Mouse (Mus musculus): ENCODE results near the gene Sp2.

Sp2 gene

GRCm38 (mm10) chr11:96969746-96970145 lies 13.0 kb downstream of the Sp2 start:
- DNase-seq = no peak

DNA sequence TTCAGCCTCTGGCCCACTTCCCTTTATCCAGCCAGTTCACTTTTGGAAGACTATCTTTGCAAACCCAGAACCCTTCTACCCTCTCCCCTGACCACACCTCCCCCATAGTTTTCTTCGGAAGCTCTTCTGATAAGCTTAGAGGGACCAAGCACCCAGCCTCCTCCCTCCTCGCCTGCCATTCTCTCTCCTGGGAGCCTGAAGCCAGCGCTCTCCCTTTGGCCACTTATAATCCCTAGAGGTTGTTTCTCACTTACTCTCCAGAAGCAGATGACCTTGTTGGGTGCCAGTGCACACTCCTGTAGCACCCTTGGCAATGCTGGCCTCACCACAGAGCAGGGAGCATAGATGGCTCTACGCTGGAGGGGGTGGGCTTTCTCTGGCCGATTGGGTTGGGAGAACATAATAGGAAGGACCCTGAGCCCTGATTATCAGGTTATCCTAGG lies 13.5 kb downstream of the Sp2 start:
- DNase-seq = no peak

DNA sequence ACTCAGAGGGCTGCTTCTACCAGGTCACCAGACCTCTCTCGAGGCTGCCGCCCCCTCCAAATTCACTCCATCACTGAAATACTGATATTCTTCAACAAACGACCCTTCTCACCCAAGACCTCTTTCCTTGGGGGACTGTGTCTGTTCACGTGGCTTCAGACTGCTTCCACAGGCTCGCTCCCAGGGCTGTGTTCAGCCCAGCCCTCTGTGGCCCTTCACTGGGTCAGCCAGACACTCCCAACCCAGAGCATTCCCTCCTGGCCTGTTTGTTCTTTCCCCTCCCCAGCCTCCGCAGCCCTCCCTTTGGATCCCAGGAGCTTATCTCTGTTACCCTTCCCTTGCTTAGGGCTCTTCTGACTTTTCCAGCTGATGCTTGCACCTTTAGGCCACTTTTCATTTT lies 14.3 kb downstream of the Sp2 start:
- DNase-seq = no peak

GRCm38 (mm10) chr11:96967544-96968269 lies 15.1 kb downstream of the Sp2 start:
- DNase-seq = no peak

DNA sequence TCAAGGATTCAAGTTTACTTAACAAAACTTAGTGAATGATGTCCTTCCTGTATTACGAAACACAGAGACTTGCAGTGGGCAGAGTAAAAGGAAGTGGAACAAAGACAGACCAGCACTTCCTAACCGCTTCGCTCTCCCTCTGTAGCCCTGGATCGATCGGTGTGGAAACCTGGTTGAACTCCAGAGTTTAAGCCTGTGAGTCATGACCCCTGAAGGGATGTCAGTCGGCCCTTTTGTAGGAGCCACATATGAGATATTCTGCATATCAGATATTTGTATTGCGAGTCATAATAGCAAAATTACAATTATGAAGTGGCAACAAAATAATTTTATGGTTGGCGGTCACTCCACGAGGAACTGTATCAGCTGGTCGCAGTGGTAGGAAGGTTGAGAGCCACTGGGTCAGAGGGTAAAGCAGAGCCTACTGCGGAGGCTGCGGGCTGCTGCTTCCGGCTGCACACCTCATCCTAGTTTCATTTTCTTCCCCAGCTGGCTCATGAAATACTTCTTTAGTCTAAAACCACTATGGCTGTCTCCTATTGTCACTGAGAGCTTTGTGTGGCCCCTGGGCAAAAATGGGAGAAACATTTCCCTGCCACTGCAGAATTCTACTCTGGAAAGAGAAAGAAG lies 15.7 kb downstream of the Sp2 start:
- DNase-seq = no peak

GRCm38 (mm10) chr11:96966172-96966571 lies 16.6 kb downstream of the Sp2 start:
- DNase-seq = no peak

DNA sequence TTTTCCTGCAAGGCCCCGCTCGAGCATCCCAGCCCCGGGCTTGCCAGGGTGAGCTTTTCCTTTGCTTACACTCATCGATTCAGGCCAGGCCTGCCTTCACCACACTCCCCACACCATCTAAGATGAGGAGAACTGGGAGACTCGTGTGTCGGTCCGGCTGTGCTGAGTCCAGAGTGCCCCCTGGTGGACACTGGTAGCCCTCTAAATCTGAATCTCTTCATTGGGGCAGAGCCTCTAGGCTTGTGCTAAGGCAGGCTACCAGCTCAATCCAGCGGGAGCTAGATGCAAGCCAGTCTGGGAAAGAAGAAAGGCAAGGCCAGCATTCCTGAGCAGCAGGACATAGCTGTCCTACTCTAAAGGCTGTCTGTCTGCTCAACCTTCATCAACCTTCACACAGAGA lies 19.2 kb downstream of the Sp2 start:
- peak; percentile 66 to 76 for DNase-seq

DNA sequence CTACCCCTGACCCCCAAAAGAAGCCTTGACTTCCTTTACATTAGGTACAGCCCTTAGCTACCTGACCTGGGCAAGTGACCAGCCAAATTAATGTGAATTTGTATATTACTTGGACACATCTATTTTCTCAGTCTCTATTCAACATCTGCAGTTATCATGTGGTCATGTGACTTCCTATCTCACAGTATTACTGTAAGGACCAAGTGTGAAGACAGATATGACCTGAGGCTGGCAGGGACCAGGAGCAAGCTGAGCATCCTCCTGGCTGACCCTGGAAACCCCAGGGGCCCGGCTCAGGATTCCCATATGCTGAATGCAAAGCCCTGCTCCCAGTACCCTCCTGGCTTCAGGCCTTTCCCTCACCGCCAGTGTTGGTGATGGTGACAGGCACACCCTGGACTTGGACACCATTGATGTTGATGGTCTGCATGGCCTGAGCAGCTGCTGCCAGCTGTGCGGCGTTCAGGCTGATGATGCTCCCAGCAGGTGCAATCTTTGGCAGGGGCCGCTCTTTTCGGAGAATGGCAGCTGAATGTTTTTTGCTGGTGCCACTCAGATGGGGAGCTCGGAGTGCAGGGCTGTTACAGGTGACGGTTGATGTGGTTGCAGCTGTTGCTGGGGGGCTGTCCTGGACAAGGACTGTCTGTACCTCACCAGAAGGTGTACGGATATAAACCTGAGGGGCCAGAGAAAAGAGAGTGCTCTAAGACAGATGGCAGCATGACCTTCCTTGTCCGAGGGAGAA lies 25.5 kb downstream of the Sp2 start:
- peak; percentile 44 to 70 for DNase-seq

GRCm38 (mm10) chr11:96956009-96956724 lies 26.6 kb downstream of the Sp2 start:
- DNase-seq = no peak

DNA sequence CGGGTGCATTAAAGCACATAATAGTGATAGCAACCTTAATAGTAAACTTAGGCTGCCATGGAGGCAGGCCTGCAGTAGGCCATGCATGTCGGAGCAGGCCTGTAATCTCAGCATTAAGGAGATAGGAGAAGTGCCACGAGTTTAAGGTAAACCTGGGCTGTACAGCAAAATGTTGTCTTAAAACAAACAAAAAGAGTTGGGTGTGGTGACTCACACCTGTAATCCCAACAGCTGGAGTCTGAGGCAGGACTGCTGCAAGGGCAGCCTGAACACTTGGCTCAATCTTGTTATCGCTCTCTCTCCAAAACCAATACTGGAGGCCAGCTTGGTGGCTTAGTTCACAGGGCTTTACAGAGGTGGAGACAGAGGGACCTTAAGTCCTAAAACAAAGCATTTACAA lies 27.7 kb downstream of the Sp2 start:
- DNase-seq = no peak

DNA sequence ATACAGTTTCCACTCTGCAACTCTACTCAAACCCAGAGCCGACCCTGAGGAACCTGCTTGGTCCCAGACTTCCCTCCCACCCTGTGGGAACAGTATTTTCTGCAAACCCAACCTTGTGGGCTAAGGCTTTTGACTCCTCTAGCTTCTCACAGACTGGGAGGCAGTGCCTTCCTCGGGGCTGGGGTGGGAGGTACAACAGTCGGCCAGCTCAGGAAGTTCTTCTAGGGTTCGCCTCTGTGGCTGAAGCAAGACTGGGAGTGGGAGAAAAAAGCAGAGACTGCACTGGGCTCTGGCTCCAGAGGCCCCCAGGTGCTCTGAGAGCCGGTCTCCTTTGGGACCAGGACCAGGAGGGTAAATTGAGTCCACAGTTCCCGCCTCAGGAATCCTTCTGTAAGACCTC lies 29.9 kb downstream of the Sp2 start:
- DNase-seq = no peak

DNA sequence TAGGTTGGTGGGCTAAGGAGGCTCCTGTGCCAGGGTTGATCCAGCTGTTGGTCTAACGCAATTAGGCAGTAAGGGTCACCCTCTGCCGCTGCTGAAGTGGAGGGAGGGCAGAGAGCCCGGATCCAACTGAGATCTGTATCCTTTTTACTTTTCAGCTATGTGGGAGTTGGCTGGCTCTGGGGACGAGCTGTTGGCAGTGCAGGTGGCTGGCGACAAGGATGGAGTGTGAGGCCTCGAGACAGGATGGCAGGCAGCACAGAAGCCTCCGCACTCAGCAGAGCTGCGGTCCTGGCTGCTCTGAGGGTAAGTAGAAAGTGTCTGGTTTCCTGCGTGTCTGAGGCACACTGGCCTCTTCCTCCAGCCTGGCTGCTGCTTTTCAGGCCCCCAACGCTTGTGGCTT lies 30.3 kb downstream of the Sp2 start:
- no peak for DNase-seq

- no peak for DNase-seq
Observed at GRCm38 (mm10) chr11:96950767-96951166, 32.0 kb downstream of the Sp2 start.

GRCm38 (mm10) chr11:96947849-96948248 lies 34.9 kb downstream of the Sp2 start:
- no peak for DNase-seq

GRCm38 (mm10) chr11:96946498-96946897 lies 36.3 kb downstream of the Sp2 start:
- DNase-seq = no peak

GRCm38 (mm10) chr11:96944844-96945580 lies 37.7 kb downstream of the Sp2 start:
- no peak for DNase-seq

DNA sequence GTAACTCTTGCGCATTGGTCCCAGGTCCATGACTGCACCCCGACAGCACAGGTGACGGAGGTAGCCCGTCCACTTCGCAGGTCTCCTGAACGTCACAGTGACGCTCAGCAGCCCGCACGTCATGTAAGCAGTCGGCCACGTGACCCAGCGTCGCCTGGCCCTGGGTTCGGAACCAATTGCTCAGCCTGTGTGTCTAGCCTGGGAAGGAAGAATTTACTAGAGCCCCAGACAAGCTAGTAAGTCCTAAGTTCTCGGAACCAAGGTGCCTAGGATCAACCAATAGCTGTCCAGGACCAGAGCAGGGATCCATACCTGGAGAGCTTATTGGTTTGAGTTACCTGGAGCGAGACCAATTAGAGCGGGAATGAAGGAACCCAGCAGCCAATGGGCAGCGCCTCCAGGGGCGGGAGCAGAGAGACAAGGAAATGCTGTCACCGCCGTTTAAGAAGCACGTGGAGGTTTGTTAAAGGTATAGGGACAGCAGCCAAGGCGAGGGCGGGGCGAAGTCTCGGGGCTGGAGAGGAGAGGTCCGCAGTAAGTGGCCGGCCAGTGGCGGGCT lies 38.9 kb downstream of the Sp2 start, which contains the start of gene Pnpo:
TSS of gene Pnpo (minus strand) at position 241 of the 559 bp plus-strand sequence.
- peak; percentile 89 to 92 for DNase-seq

GRCm38 (mm10) chr11:96941989-96942590 lies 40.7 kb downstream of the Sp2 start:
- DNase-seq = no peak

DNA sequence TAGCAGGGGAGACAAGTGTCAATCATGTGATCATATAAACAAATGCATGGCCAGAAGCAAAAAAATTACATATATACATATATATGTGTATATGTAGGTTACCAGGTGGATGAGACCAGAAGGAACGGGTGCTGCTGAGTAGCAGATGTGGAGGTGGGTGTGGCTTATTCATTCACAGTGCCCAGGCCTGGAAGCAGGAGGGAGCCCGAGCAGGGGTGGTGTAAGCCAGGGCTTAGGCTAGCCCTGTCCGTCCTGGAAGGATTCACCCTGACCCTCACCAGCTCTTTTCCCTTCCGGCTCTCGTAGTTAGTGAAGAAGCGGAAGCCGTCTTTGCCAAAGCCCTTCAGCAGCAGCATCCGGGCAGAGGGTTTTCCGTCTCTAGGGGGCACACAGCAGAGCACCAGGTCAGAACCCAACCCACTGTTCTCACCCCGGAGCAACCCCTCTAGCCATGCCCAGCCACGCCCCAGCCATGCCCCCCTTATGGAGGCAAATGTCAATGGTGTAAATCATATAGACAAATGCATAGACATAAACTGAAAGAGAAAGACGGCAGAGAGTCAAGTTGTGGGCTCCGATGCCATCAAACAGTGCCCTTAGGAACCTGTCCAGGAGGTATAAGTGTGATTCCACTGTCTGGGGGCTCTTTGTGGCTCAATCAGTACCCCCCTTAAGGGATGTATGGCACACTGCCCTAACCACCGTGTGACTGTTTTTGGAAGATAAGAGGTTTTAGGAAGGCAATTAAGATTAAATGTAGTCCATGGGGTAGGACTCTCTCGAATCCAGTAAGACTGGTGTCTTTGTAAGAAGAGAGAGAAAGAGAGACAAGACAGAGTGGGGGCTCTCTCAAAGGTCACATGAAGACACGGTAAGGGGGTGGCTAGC lies 41.9 kb downstream of the Sp2 start:
- DNase-seq = no peak

DNA sequence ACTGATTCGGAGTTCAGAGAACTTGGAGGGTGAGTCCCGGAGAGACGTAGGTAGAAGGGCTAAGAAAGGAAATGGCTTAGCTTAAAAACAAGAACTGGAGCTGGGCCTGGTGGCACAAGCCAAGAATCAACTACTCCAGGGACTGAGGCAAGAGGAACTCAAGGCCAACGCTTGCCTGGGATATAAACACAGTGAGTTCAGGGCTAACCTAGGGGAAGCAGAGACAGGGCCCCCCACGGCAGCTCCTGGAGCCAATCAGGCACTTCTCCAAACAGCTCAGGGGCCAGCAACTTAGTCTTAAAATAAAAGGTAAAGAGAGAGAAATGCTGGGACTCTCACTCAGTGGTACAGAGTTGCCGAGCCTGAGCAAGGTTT lies 44.3 kb downstream of the Sp2 start:
- DNase-seq = no peak
